Mouse (Mus musculus): ENCODE measurements around the gene Kif1c. TPM values are rescaled to one million over a fixed set of nuclear protein-coding genes. Genes with fewer than 3 reads are reported as not detected.

Gene Kif1c
- polyA plus RNA-seq, 1 experiment = 13.7 TPM

DNA sequence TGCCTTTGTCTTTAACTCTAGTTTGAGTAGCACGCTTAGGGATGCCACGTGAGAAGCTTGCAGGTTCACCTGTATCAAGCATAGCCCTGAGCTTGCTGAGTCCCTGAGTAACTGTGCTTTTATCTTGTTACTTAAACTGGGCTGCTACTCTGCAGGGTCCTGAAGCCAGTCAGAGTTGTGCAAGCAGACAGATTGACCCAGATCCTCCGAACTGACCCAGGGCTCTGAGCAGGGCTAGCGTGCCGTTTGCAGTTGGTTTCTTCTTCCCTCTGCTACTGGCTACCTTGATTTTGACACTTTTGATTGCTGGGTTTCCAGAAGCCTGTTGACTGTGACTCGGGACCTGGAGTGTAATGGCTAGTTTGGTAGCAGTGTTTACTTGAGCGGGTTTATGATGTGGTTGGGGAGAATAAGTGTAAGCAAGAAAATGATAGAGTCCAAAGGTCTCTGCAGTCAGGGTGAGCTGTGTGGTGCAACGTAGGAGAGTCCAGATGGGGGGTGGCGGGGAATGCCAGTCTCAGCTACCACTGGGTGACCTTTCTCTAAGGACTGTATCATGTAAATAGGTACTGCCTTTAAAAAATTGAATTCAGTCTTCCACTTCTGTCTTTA is 30.2 kb downstream of the Kif1c start:
- no peak overlapping the region for H3K4me3 ChIP-seq (replicated peaks; ENCODE audit: control insufficient read depth, low read depth, low read length)
- 70% methylated on average over 9 of the region's 9 CpGs for WGBS
- no peak overlapping the region for H3K27ac ChIP-seq (ENCODE audit: control insufficient read depth, insufficient read depth, low read depth, low read length, poor library complexity)
- TF ChIP-seq POLR2A (IDR thresholded peaks at IDR 0.05; ENCODE audit: borderline replicate concordance, control insufficient read depth, low read depth, low read length) (no peak), CTCF (IDR thresholded peaks at IDR 0.05; ENCODE audit: control insufficient read depth, insufficient read depth, low read length) (no peak)
- H3K4me1 ChIP-seq (ENCODE audit: control insufficient read depth, insufficient read depth, low read length) = no peaks in the 10 kb centered on the region; the same call in 1 of the 2 replicates

DNA sequence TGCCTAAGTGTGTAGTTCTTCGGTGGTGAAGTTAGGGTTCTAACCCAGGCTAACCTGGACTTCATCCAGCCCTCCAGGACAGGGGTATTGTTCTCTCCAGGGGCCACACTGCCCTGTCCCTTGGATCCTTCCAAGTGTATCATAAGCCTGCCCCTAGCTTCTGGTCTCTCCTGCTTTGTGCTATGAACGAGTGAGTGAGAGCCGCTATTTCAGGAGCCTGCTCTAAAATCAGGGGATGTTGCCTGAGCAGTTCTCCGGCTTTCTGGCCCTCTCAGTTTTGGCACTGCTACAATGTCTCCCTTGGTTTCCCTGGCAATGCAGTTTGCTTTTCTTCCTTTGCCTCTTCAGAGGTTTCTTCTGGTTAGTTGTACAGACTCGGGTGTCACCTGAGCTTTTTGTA is 30.8 kb downstream of the Kif1c start:
- WGBS = 67% methylated on average over 5 of the region's 5 CpGs
- H3K4me3 ChIP-seq (replicated peaks; ENCODE audit: control insufficient read depth, low read depth, low read length) = no peak overlapping the region
- H3K4me1 ChIP-seq (ENCODE audit: control insufficient read depth, insufficient read depth, low read length) = no peaks in the 10 kb centered on the region; the same call in 1 of the 2 replicates
- TF ChIP-seq CTCF (IDR thresholded peaks at IDR 0.05; ENCODE audit: control insufficient read depth, insufficient read depth, low read length) (no peak), POLR2A (IDR thresholded peaks at IDR 0.05; ENCODE audit: borderline replicate concordance, control insufficient read depth, low read depth, low read length) (no peak)
- no peak overlapping the region for H3K27ac ChIP-seq (ENCODE audit: control insufficient read depth, insufficient read depth, low read depth, low read length, poor library complexity)

DNA sequence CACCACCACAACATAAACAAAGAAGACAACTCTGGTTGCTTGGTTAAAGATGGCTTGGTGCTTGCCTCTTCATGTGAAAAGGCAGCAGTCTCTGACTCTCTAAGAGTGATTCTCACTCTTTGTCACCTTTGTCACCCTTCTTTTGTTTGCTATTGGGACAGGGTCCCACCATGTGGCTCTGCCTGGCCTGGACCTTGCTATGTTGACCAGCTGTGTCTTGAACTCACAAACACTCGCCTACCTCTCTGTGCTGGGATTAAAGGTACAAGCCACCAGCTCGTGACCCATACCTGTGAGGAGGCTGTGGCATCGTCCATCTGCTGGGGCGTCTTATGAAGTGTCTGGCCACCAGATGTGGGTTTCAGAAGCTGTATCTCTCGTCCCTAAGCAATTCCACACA is 32.9 kb downstream of the Kif1c start:
- H3K4me3 ChIP-seq (replicated peaks; ENCODE audit: control insufficient read depth, low read depth, low read length) = no peak overlapping the region
- TF ChIP-seq CTCF (IDR thresholded peaks at IDR 0.05; ENCODE audit: control insufficient read depth, insufficient read depth, low read length) (no peak), POLR2A (IDR thresholded peaks at IDR 0.05; ENCODE audit: borderline replicate concordance, control insufficient read depth, low read depth, low read length) (no peak)
- no peak overlapping the region for H3K27ac ChIP-seq (ENCODE audit: control insufficient read depth, insufficient read depth, low read depth, low read length, poor library complexity)
- H3K4me1 ChIP-seq (ENCODE audit: control insufficient read depth, insufficient read depth, low read length) = no peaks in the 10 kb centered on the region; the same call in 1 of the 2 replicates
- 69% methylated on average over 5 of the region's 5 CpGs for WGBS

DNA sequence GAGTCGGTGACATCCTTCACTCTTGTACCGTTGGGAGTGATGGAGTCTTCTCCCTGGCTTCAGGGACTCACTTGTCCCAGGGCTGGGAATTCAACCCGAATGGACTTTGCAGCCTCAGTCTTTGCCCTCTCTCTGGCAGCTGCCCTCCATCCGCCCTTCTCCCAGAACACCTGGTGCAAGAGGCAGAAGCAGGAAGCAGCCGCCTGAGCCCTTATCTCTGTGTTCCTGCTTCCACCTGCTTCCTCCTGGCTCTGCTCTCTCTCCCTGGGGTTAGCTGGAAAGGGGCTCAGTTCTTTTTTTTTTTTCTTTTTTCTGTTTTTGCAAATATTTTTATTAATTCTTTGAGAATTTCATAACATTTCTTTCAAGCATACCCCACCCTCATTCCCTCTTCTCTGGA is 37.4 kb downstream of the Kif1c start:
- H3K4me1 ChIP-seq (ENCODE audit: control insufficient read depth, insufficient read depth, low read length) = no peaks in the 10 kb centered on the region; the same call in 1 of the 2 replicates
- no peak overlapping the region for H3K27ac ChIP-seq (ENCODE audit: control insufficient read depth, insufficient read depth, low read depth, low read length, poor library complexity)
- 12% methylated on average over 5 of the region's 5 CpGs for WGBS

DNA sequence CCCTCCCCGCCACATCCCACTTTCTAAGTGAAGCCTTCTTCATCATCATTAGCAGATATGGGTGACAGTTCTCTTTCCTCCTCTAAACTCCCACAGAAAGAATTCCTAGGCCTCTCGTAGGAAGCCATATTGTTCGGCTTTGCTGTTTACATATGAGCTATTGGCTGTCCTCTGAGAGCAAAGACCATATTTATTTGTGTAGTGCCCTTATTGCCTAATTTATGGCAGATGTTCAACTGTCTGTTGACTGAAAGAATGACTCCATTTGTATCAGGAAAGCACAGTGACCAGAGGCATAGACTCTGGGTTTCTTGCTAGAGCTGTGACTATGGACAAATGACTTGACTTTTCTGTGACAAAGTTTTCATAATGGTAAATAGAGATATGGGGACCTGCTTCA is 41.3 kb downstream of the Kif1c start:
- 86% methylated on average over 3 of the region's 3 CpGs for WGBS
- no peaks in the 10 kb centered on the region for H3K4me1 ChIP-seq (ENCODE audit: control insufficient read depth, insufficient read depth, low read length)
- no peak overlapping the region for H3K4me3 ChIP-seq (replicated peaks; ENCODE audit: control insufficient read depth, low read depth, low read length)
- no peak for TF ChIP-seq CTCF (IDR thresholded peaks at IDR 0.05; ENCODE audit: control insufficient read depth, insufficient read depth, low read length)
- no peak for TF ChIP-seq POLR2A (IDR thresholded peaks at IDR 0.05; ENCODE audit: borderline replicate concordance, control insufficient read depth, low read depth, low read length)
- no peak overlapping the region for H3K27ac ChIP-seq (ENCODE audit: control insufficient read depth, insufficient read depth, low read depth, low read length, poor library complexity)

More for the DNA sequence above, 37.4 kb downstream of the Kif1c start:
- H3K4me3 ChIP-seq (replicated peaks; ENCODE audit: control insufficient read depth, low read depth, low read length) = no peak overlapping the region
- no peak for TF ChIP-seq CTCF (IDR thresholded peaks at IDR 0.05; ENCODE audit: control insufficient read depth, insufficient read depth, low read length)
- TF ChIP-seq POLR2A (IDR thresholded peaks at IDR 0.05; ENCODE audit: borderline replicate concordance, control insufficient read depth, low read depth, low read length) = no peak

DNA sequence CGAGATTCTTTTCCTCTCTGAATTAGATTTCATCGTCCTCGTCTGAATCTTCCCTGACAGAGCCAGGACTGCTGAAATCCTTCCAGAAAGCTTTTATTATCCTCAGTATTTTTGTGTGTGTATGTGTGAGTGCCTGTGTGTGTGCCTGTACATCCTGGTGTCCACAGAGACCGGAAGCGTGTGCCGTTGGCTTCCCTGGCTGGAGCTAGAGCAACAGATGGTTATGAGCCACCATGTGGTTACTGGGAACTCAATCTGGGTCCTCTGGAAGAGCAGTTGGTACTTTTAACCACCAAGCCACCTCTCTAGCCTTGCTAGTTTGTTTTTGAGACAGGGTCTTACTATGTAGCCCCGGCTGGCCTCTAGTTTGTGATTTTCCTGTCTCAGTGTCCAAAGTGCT is 41.8 kb downstream of the Kif1c start:
- Histone ChIP-seq H3K4me1 (ENCODE audit: control insufficient read depth, insufficient read depth, low read length) (no peaks in the 10 kb centered on the region), H3K4me3 (replicated peaks; ENCODE audit: control insufficient read depth, low read depth, low read length) (no peak overlapping the region), H3K27ac (ENCODE audit: control insufficient read depth, insufficient read depth, low read depth, low read length, poor library complexity) (no peak overlapping the region)
- TF ChIP-seq POLR2A (IDR thresholded peaks at IDR 0.05; ENCODE audit: borderline replicate concordance, control insufficient read depth, low read depth, low read length) (no peak), CTCF (IDR thresholded peaks at IDR 0.05; ENCODE audit: control insufficient read depth, insufficient read depth, low read length) (no peak)
- 86% methylated on average over 7 of the region's 7 CpGs for WGBS

DNA sequence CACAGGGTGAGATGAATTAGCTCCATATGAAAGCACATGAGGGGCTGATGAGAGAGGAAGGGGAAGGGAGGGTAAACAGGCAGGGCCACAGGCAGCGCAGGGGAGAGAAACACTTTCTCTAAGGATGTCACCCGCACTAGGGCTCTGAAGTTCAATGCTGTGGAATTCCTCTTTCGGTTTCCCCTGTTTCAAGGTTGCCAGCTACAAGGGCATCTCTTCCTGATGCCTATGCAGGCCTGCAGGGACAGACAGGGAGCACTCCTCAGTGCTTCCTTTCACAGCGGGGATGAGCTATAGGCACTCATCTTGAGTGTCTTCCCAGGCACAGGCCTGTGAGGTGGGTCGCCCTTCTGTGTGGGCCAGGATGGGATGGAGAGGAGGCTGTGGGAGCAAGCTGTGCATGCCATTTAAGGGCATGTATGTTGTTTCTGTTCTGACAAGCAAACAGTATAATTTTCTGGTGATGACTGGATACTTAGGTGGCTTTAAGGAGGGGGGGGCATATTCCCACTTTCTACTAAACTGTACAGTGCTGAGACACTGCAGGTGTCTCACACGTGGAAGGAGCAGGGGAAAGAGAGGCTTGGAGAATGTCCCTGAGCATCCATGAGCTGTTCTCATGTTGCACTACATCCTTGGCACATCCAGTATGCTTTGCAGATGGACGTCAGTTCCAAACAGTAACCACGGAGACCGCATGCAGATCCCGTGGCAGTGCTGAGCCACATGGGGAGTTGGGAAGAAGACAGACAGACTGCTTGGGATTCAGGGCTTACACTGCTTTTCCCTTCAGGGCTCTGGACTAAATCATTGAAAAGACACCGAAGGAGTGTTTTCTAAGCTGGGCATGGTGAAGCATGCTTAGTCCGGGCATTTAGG is 42.5 kb downstream of the Kif1c start:
- 78% methylated on average over 12 of the region's 12 CpGs for WGBS
- no peak overlapping the region for H3K27ac ChIP-seq (ENCODE audit: control insufficient read depth, insufficient read depth, low read depth, low read length, poor library complexity)
- no peak for TF ChIP-seq POLR2A (IDR thresholded peaks at IDR 0.05; ENCODE audit: borderline replicate concordance, control insufficient read depth, low read depth, low read length)
- no peak for TF ChIP-seq CTCF (IDR thresholded peaks at IDR 0.05; ENCODE audit: control insufficient read depth, insufficient read depth, low read length)
- H3K4me3 ChIP-seq (replicated peaks; ENCODE audit: control insufficient read depth, low read depth, low read length) = no peak overlapping the region
- H3K4me1 ChIP-seq (ENCODE audit: control insufficient read depth, insufficient read depth, low read length) = no peaks in the 10 kb centered on the region

DNA sequence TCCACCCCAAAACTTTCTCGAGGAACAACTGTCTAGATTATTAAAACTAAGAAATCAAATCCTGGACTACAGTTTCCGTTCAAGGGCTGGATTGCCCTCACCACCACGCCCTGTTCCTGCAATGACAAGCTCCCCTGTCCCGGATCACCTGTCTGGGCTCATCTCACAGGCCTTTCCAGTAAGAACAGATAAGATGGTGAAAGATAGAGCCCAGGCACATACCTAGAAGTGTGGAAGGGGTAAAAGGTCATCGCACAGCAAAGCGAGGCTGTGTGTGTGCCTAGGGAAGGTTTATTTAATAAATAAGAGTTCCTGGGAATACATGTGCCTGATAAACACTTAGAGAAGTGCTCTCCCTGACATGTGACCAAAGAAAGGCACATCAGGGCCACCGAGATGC is 45.3 kb downstream of the Kif1c start:
- Histone ChIP-seq H3K27ac (ENCODE audit: control insufficient read depth, insufficient read depth, low read depth, low read length, poor library complexity) (no peak overlapping the region), H3K4me1 (ENCODE audit: control insufficient read depth, insufficient read depth, low read length) (no peaks in the 10 kb centered on the region), H3K4me3 (replicated peaks; ENCODE audit: control insufficient read depth, low read depth, low read length) (no peak overlapping the region)
- WGBS = 80% methylated on average over 7 of the region's 7 CpGs
- TF ChIP-seq POLR2A (IDR thresholded peaks at IDR 0.05; ENCODE audit: borderline replicate concordance, control insufficient read depth, low read depth, low read length) (no peak), CTCF (IDR thresholded peaks at IDR 0.05; ENCODE audit: control insufficient read depth, insufficient read depth, low read length) (no peak)
